Mouse (Mus musculus) layer of hippocampus, adult 9-10 months (tissue): Measurements from ENCODE around the gene Extl2.

Experiments
- DNase-seq: peaks from one replicate; pipeline ENCODE4 v3.0.0; 2022; ENCODE audit warnings: low spot score

Extl2 gene

GRCm38 (mm10) chr3:116009622-116010344 is 2.5 kb downstream of the Extl2 start:
- no peak for DNase-seq

DNA sequence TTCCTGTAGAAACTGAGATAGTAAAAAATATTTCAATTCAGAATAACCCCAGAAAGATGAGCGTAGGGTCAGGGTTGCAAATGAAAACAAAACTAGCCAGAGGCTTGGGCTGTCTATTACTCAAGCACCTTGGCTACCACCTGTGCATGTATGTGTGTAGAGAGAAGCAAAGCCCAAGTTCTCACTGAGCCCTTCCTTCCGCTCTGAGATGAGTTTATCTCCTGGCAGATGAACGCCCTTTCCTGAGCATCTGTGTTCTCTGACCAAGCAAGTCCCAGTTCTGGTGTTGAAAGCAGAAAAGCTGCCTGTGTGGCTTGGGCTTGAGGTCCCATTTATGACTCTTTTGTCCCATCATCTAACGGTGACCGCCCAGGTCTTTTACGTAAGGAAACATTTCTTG is 7.6 kb downstream of the Extl2 start:
- no peak for DNase-seq

DNA sequence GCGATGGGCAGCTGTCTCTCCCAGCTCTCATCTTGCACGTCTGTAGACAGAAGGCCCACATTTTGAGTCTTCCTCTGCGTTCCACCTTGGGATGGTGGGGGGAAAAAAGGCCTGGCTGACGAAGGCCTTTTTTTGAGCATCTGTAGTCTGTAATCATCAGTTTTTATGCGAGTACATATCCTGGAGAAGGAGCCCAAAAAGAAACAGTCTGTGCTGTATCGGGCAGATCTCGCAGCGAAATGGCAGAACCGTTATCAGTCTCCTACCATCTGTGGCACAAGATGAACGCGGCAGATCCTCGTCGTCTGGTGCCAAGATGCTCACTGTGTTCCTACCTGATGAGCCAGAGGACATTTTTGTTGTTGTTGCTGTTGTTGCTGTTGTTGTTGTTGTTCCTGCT is 8.9 kb downstream of the Extl2 start:
- DNase-seq: no peak

DNA sequence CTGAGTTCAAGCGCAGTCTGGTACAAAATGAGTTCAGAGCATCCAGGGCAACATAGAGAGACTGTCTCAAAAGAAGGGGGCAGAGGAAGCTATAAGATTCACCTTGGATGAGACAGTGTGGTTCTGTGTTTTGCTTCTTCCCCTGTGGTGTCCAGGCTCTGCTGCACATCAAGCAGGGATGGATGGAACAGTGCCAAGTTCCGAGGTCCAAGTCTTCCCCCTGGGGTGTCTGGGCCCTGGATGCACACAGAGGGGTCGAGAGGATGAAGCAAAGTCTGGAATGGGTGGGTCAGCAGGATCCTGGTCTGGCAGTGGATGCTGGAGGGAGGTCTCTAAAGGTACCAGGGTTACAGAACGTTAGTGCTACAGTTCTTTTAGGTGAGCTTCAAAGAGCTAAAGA is 11.3 kb downstream of the Extl2 start:
- no peak for DNase-seq

DNA sequence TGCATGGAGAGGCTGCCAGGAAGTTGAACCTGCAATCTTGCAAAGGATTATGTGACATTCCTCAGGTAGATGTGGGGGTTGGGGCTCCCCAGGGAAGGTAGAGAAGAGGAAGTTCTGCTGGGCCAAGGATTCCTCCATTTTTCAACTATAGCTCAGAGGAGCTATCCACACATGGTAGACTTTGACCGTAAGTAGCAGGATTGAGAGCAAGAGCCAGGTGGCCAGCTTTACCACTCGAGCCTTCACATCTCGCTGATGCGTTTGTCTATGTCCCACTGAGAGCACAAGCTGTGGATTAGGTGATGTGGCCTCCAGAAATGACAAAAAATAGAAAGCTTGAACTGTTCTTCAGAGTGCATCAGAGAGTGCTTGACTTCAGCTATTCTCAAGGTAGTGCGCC is 11.9 kb downstream of the Extl2 start:
- DNase-seq: no peak

- no peak for DNase-seq
These were observed 17.0 kb downstream of the Extl2 start for GRCm38 (mm10) chr3:116024236-116024635.

GRCm38 (mm10) chr3:116024669-116025068 is 17.4 kb downstream of the Extl2 start:
- DNase-seq: no peak

DNA sequence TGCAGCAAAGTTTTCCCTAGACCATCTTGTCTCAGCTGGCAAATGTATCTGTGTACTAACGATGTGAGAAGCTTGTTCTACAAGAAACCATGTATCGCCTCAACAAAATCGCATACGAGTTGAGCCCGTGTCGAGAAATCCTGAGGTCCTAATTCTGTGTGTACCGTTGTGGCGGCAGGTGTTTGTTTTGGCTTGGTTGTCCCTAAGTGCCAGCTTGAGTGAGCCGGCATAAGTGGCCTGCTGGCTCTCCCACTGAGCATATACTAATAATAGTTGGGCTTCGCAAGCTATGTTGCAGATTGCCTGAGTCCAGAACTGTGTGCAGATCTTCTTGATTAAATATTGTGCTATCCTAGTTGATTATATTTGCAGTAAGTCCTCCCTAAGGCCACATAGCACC is 18.4 kb downstream of the Extl2 start:
- DNase-seq: no peak

- DNase-seq: no peak
These were observed 19.7 kb downstream of the Extl2 start for GRCm38 (mm10) chr3:116026996-116027395.

DNA sequence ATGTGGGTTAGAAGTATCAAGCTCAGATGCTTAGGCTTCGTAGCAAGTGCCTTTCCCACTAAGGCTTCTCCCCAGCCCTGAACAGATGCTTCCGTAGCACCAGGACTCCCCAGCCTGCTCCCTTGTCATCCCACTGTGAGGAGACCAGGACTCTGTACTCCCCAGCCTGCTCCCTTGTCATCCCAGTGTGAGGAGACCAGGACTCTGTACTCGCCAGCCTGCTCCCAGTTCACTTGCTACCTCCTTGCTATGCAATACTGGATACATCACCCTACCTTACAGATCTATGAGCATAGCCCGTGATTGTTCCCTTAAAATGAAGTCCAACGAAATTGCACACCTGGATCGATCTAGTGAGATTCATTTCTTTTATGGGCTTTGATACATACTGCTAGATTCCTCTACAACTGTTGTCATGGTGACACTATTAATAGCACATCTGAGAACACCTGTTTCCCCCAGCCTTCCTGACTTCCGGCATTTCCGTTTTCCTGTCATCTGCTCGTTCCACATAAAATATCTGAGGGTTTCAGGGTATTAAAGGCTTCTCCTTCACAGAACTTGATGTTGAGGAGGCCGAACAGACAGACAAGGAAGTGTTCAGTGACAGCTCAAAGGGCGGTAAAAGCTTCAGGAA is 23.0 kb downstream of the Extl2 start:
- DNase-seq: no peak

DNA sequence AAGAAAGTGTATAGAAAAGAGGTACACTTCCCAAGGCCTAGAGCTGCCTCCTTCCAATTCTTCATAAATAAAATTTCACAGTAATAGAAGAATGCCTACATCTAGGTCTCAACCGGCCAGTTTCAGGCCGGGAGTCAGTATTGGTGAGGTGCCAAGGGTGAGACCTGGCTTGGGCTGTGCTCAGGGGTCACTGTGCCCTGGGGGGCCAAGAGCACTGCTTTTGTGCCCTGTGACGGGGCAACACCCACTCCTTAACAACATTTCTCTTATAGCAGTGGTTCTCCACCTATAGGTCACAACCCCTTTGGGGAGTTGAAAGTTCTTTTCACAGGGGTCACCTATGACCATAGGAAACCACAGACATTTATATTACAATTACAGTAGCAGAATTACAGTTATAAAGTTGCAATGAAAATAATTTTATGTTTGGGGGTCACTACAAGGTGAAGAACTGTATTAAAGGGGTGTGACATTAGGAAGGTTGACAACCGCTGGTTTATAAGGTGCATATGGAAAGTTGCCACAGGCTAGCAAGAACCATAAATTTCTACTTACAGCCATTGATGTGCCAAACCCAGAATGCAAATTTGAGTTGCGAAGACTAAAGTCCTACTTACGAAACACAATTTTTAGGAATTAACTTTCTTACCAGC is 26.1 kb downstream of the Extl2 start:
- DNase-seq: no peak

DNA sequence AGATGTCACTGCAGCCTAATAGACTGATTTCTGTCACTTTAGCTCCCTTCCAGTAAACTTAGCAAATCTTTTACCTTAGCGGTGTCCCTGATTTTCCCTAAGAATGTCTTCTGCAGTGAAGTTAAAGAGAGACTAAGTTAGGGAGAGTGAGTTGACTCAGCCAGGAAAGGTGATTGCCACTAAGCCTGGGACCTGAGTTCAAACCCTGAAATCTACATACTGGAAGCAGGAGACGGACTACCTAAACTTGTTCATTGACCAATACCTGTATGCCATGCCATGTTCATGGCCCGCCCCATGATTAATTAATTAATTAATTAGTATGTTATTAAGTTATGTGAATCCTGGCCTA is 26.6 kb downstream of the Extl2 start:
- DNase-seq: no peak

DNA sequence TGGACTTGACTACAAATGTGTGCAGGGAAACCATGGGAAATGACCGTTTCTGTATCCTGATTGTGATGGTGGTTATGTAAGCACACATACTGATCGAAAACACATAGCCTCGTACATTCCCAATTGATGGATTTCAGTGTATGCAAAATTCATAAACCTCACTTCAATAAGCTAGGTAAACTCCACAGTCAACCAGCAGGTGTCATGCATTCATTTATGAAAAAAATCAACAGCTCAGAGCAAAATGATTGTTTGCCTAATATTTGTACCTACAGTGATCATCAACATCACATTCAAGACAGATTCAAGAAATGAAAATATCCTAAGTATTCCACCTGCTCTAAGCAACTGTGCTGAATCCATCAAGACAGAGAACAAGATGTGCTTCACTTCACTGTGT is 33.5 kb downstream of the Extl2 start:
- DNase-seq: no peak

GRCm38 (mm10) chr3:116046000-116046399 is 38.7 kb downstream of the Extl2 start:
- DNase-seq: no peak

DNA sequence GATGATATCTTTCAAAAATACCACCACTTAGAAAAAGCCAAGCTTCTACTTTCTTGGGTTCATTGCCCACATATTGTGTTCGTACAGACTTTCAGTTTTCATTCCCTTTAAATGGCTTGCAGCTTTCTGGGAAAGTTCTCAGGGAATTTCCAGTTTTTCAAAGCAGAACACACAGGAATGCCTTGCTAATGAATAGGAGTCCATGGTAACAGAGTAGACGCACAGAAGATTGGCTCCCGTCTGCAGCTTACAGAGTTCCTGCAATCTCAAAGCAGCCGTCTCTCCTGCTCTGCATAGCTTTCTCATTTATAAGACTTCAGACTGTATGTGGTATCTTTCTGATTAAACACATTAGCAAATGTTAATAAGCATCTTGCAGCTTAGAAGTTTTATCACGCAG is 39.8 kb downstream of the Extl2 start:
- no peak for DNase-seq

GRCm38 (mm10) chr3:116057078-116057477 is 49.8 kb downstream of the Extl2 start:
- DNase-seq: no peak

GRCm38 (mm10) chr3:116060320-116060719 is 53.1 kb downstream of the Extl2 start:
- DNase-seq: no peak

DNA sequence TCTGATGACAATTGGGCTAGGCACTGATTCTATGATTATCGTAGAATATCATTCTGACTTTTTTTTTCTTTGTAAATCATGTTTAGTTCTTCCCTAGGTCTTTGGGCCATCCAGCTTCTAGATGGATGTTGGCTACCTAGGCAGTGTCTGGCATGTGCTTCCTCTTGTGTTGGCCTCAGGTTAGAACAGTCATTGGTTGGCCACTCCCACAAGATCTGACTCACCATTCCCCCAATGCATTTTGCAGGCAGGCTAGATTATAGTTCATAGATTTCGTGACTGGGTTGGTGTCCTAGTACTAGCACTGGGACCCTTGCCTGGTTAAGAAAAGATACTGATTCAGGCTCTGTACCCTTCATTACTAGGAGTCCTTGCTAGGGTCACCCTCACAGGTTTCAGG is 54.9 kb downstream of the Extl2 start:
- no peak for DNase-seq

DNA sequence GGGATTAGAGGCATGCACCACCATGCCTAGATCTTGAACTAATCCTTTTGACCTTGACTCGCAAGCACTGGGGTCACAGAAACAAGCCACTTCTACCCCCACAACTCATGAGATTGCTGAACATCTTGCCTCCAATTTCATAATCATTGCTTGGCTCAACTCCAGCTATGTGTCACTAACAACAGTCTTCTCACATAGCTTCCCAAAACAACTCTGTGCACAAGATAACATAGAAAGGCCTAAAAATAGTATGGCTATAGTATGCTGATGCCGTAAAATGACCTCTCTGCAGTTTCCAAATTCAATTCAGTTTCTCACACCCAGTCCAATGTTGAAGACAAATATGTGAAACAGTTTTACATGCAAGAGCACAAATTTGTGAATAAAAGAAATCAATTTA is 65.3 kb downstream of the Extl2 start:
- no peak for DNase-seq

- DNase-seq: no peak
These were observed 69.5 kb downstream of the Extl2 start for GRCm38 (mm10) chr3:116076739-116077138.

- DNase-seq: no peak
These were observed 71.2 kb downstream of the Extl2 start for GRCm38 (mm10) chr3:116078490-116078889.
